15 mouse cellular contexts compared by ENCODE assay signal in genomic region chr8:34372666-34372980, GRCm38 (mm10).
DNase-seq lines count a peak whose midpoint lies in the region; ATAC-seq and TF ChIP-seq lines count a peak whose summit lies in the region.
"Had no signal": no experiment of that assay in that cellular context is flagged by ENCODE, and none has a peak within 500 bp of the region (broad histone marks: within the 10 kb centered on the region; RNA-seq: fewer than 3 reads in every experiment).

No protein-coding gene starts in this region.

- ATAC-seq in hindbrain, embryonic 13.5 days (ENCODE audit: low FRiP score) = no peak

- H3K36me3 ChIP-seq in hindbrain, embryonic 13.5 days = no peaks in the 10 kb centered on the region
- H3K36me3 ChIP-seq: embryonic facial prominence, embryonic 12.5 days; kidney, embryonic 15.5 days; limb, embryonic 15.5 days had no signal

- H3K9me3 ChIP-seq in hindbrain, embryonic 13.5 days = no peaks in the 10 kb centered on the region
- H3K9me3 ChIP-seq: embryonic facial prominence, embryonic 12.5 days; kidney, embryonic 15.5 days; limb, embryonic 15.5 days had no signal

- H3K4me2 ChIP-seq in hindbrain, embryonic 13.5 days = no peak overlapping the region
- H3K4me2 ChIP-seq: embryonic facial prominence, embryonic 12.5 days; kidney, embryonic 15.5 days; limb, embryonic 15.5 days had no signal

- intact Hi-C loops in heart, postnatal 14 days (cut with DNase I) = no loop called here
- intact Hi-C loops in left cerebral cortex, postnatal 4 days (cut with DNase I) = no loop called here
- intact Hi-C loops in left cerebral cortex, postnatal 14 days (cut with DNase I) = no loop called here

- H3K27ac ChIP-seq in embryonic fibroblast, embryonic 13.5 days (ENCODE audit: insufficient read depth, low read length) = peak overlapping the region; percentile 22; the same call in 1 of the 2 replicates
- 0 out of 2 replicates have a peak overlapping the region, but pooled peaks have one; percentile 30 for H3K27ac ChIP-seq in hindbrain, embryonic 13.5 days
- H3K27ac ChIP-seq: embryonic facial prominence, embryonic 12.5 days; kidney, embryonic 15.5 days; limb, embryonic 15.5 days; stomach, postnatal 0 days had no signal

- H3K9ac ChIP-seq in hindbrain, embryonic 13.5 days = no peak overlapping the region
- H3K9ac ChIP-seq: embryonic facial prominence, embryonic 12.5 days; kidney, embryonic 15.5 days; limb, embryonic 15.5 days had no signal

- DNase-seq in heart, postnatal 14 days = peak; percentile 4 to 5
- DNase-seq in heart, adult 8-10 months (ENCODE audit: low spot score) = no peak
- DNase-seq in left cerebral cortex, postnatal 4 days = peak; percentile 38
- no peak for DNase-seq in left cerebral cortex, postnatal 14 days (ENCODE audit: low spot score in 2 of 2)
- DNase-seq in ovary, adult 18-20 months (ENCODE audit: low spot score) = no peak
- DNase-seq: cerebellum, adult 11 months; lung, adult 2 months; spleen, adult 18-20 months had no signal

- no peak for TF ChIP-seq POLR2A in embryonic fibroblast, embryonic 13.5 days (IDR thresholded peaks at IDR 0.05; ENCODE audit: low read depth, low read length)

- H3K4me3 ChIP-seq in embryonic fibroblast, embryonic 13.5 days (ENCODE audit: insufficient read depth, low read length) = no peak overlapping the region
- H3K4me3 ChIP-seq in hindbrain, embryonic 13.5 days = no peak overlapping the region
- H3K4me3 ChIP-seq: embryonic facial prominence, embryonic 12.5 days; kidney, embryonic 15.5 days; limb, embryonic 15.5 days had no signal

- H3K4me1 ChIP-seq in embryonic fibroblast, embryonic 13.5 days (ENCODE audit: control insufficient read depth, insufficient read depth, low read length) = peaks cover 3% of the 10 kb centered on the region; the same call in 1 of the 2 replicates
- peaks cover 47% of the 10 kb centered on the region for H3K4me1 ChIP-seq in hindbrain, embryonic 13.5 days (replicated peaks)
- H3K4me1 ChIP-seq: limb, embryonic 15.5 days had no signal

- no peak for TF ChIP-seq CTCF in embryonic fibroblast, embryonic 13.5 days (IDR thresholded peaks at IDR 0.05; ENCODE audit: borderline replicate concordance, insufficient read depth, low read length)

- WGBS in hindbrain, embryonic 13.5 days = 51% methylated on average over 6 of the region's 6 CpGs

- no peaks in the 10 kb centered on the region for H3K27me3 ChIP-seq in hindbrain, embryonic 13.5 days
- H3K27me3 ChIP-seq: CH12.LX; embryonic facial prominence, embryonic 12.5 days; kidney, embryonic 15.5 days had no signal

Comparison
In these comparisons a context has a peak if more than half of its experiments do, and no peak if none do; other contexts are left out.
1. DNase-seq: peak in heart, postnatal 14 days (2 of 2) and left cerebral cortex, postnatal 4 days (single experiment); none in heart, adult 8-10 months (single experiment), left cerebral cortex, postnatal 14 days (0 of 2) and ovary, adult 18-20 months (single experiment).